Mouse (Mus musculus): ENCODE data around the gene Lrrc75b. TPM values are rescaled to one million over a fixed set of nuclear protein-coding genes. Genes with fewer than 3 reads are reported as not detected.

Gene Lrrc75b
- polyA plus RNA-seq, 1 experiment from 2014 or later = 0.50 TPM

- Histone ChIP-seq H3K4me1 (ENCODE audit: insufficient read depth) (peaks cover 13% of the 10 kb centered on the region; the same call in 1 of the 2 replicates), H3K36me3 (ENCODE audit: insufficient read depth) (no peaks in the 10 kb centered on the region), H3K9me3 (ENCODE audit: low read depth, low read length) (no peaks in the 10 kb centered on the region), H3K27me3 (ENCODE audit: insufficient read depth, low read length) (no peaks in the 10 kb centered on the region), H3K27ac (ENCODE audit: low read depth) (no peak overlapping the region; the same call in 1 of the 2 replicates), H3K4me3 (ENCODE audit: low read depth, low read length) (no peak overlapping the region), H3K4me2 (no peak overlapping the region), H3K9ac (no peak overlapping the region)
- no peak for ATAC-seq (ENCODE audit: insufficient read depth)
- WGBS = 71% methylated on average over 12 of the region's 12 CpGs
- no peak; the same call in 1 of the 2 replicates for TF ChIP-seq CTCF (IDR thresholded peaks at IDR 0.05; ENCODE audit: low read depth)
- DNase-seq = peak; percentile 63
Measured at GRCm38 (mm10) chr10:75591211-75591894, 31.2 kb upstream of the Lrrc75b start.

GRCm38 (mm10) chr10:75589651-75590050 is 29.5 kb upstream of the Lrrc75b start:
- 44% methylated on average over 16 of the region's 16 CpGs for whole genome bisulfite sequencing
- Histone ChIP-seq H3K9ac (peak overlapping the region; percentile 38), H3K36me3 (ENCODE audit: insufficient read depth) (no peaks in the 10 kb centered on the region), H3K4me2 (peak overlapping the region; percentile 48), H3K27me3 (ENCODE audit: insufficient read depth, low read length) (peaks cover 7% of the 10 kb centered on the region; the same call in 1 of the 2 replicates), H3K4me3 (ENCODE audit: low read depth, low read length) (peak overlapping the region; percentile 8; the same call in 1 of the 2 replicates), H3K4me1 (ENCODE audit: insufficient read depth) (peaks cover 10% of the 10 kb centered on the region; the same call in 1 of the 2 replicates), H3K27ac (ENCODE audit: low read depth) (peak overlapping the region; percentile 54; the same call in 1 of the 2 replicates), H3K9me3 (ENCODE audit: low read depth, low read length) (no peaks in the 10 kb centered on the region)
- ATAC-seq (ENCODE audit: insufficient read depth) = peak; percentile 16; the same call in 1 of the 2 replicates
- DNase-seq = peak; percentile 29
- TF ChIP-seq CTCF (IDR thresholded peaks at IDR 0.05; ENCODE audit: low read depth) = no peak

GRCm38 (mm10) chr10:75589129-75589528 is 29.0 kb upstream of the Lrrc75b start, which contains the start of gene Ggt5:
Gene Ggt5, plus strand, starts transcription at chr10:75589340.
- Histone ChIP-seq H3K9ac (peak within 1 kb of the TSS; percentile 38), H3K4me2 (peak within 1 kb of the TSS; percentile 48), H3K4me3 (ENCODE audit: low read depth, low read length) (peak within 1 kb of the TSS; percentile 8; the same call in 1 of the 2 replicates), H3K36me3 (ENCODE audit: insufficient read depth) (no peaks in the 10 kb centered on the region), H3K4me1 (ENCODE audit: insufficient read depth) (peaks cover 10% of the 10 kb centered on the region; the same call in 1 of the 2 replicates), H3K27me3 (ENCODE audit: insufficient read depth, low read length) (peaks cover 7% of the 10 kb centered on the region; the same call in 1 of the 2 replicates), H3K27ac (ENCODE audit: low read depth) (peak within 1 kb of the TSS; percentile 54; the same call in 1 of the 2 replicates), H3K9me3 (ENCODE audit: low read depth, low read length) (no peaks in the 10 kb centered on the region)
- ATAC-seq (ENCODE audit: insufficient read depth) (peak; percentile 66), DNase-seq (peak; percentile 93)
- 8% methylated on average over 5 of the region's 5 CpGs for WGBS
- peak; percentile 22; the same call in 1 of the 2 replicates for TF ChIP-seq CTCF (IDR thresholded peaks at IDR 0.05; ENCODE audit: low read depth)

GRCm38 (mm10) chr10:75588336-75588735 is 28.2 kb upstream of the Lrrc75b start:
- Histone ChIP-seq H3K4me1 (ENCODE audit: insufficient read depth) (peaks cover 10% of the 10 kb centered on the region; the same call in 1 of the 2 replicates), H3K27ac (ENCODE audit: low read depth) (peak overlapping the region; percentile 8; the same call in 1 of the 2 replicates)
- TF ChIP-seq CTCF (IDR thresholded peaks at IDR 0.05; ENCODE audit: low read depth) = no peak

GRCm38 (mm10) chr10:75587781-75588180 is 27.7 kb upstream of the Lrrc75b start:
- Histone ChIP-seq H3K9ac (no peak overlapping the region), H3K27ac (ENCODE audit: low read depth) (no peak overlapping the region), H3K4me3 (ENCODE audit: low read depth, low read length) (no peak overlapping the region), H3K27me3 (ENCODE audit: insufficient read depth, low read length) (peaks cover 7% of the 10 kb centered on the region; the same call in 1 of the 2 replicates), H3K36me3 (ENCODE audit: insufficient read depth) (no peaks in the 10 kb centered on the region), H3K9me3 (ENCODE audit: low read depth, low read length) (no peaks in the 10 kb centered on the region), H3K4me2 (no peak overlapping the region), H3K4me1 (ENCODE audit: insufficient read depth) (peaks cover 10% of the 10 kb centered on the region; the same call in 1 of the 2 replicates)
- TF ChIP-seq CTCF (IDR thresholded peaks at IDR 0.05; ENCODE audit: low read depth) = no peak
- 67% methylated on average over 4 of the region's 4 CpGs for WGBS
- ATAC-seq (ENCODE audit: insufficient read depth) = no peak
- peak; percentile 19 for DNase-seq

More at GRCm38 (mm10) chr10:75588336-75588735, 28.2 kb upstream of the Lrrc75b start:
- no peak for DNase-seq
- 35% methylated on average over 5 of the region's 5 CpGs for WGBS
- Histone ChIP-seq H3K27me3 (ENCODE audit: insufficient read depth, low read length) (peaks cover 7% of the 10 kb centered on the region; the same call in 1 of the 2 replicates), H3K9ac (no peak overlapping the region), H3K36me3 (ENCODE audit: insufficient read depth) (no peaks in the 10 kb centered on the region), H3K9me3 (ENCODE audit: low read depth, low read length) (no peaks in the 10 kb centered on the region), H3K4me3 (ENCODE audit: low read depth, low read length) (no peak overlapping the region), H3K4me2 (no peak overlapping the region)
- ATAC-seq (ENCODE audit: insufficient read depth) = no peak; the same call in 1 of the 2 replicates

GRCm38 (mm10) chr10:75586553-75586879 is 26.4 kb upstream of the Lrrc75b start:
- 0 out of 2 replicates have a peak overlapping the region, but pooled peaks have one; percentile 24 for H3K27ac ChIP-seq (ENCODE audit: low read depth)
- no peaks in the 10 kb centered on the region for H3K36me3 ChIP-seq (ENCODE audit: insufficient read depth)
- no peaks in the 10 kb centered on the region for H3K9me3 ChIP-seq (ENCODE audit: low read depth, low read length)
- peaks cover 6% of the 10 kb centered on the region; the same call in 1 of the 2 replicates for H3K4me1 ChIP-seq (ENCODE audit: insufficient read depth)
- no peak for ATAC-seq (ENCODE audit: insufficient read depth)
- no peak for TF ChIP-seq CTCF (IDR thresholded peaks at IDR 0.05; ENCODE audit: low read depth)
- no peak overlapping the region for H3K4me3 ChIP-seq (ENCODE audit: low read depth, low read length)
- DNase-seq = no peak
- H3K27me3 ChIP-seq (ENCODE audit: insufficient read depth, low read length) = peaks cover 7% of the 10 kb centered on the region; the same call in 1 of the 2 replicates
- whole genome bisulfite sequencing = 88% methylated on average over 1 of the region's 1 CpGs
- H3K9ac ChIP-seq = no peak overlapping the region
- H3K4me2 ChIP-seq = peak overlapping the region; percentile 35; the same call in 1 of the 2 replicates

Data from lung, embryonic 14.5 days (tissue).